Mouse (Mus musculus): ENCODE data around the gene Prkg2.

The Prkg2 gene

GRCm38 (mm10) chr5:98902339-98902738 lies 134.8 kb downstream of the Prkg2 start:
- intact Hi-C loops (cut with DNase I) = loop anchor here (10.0 kb wide), 1 partner anchor 252 kb away; no protein-coding TSS in a partner anchor

DNA sequence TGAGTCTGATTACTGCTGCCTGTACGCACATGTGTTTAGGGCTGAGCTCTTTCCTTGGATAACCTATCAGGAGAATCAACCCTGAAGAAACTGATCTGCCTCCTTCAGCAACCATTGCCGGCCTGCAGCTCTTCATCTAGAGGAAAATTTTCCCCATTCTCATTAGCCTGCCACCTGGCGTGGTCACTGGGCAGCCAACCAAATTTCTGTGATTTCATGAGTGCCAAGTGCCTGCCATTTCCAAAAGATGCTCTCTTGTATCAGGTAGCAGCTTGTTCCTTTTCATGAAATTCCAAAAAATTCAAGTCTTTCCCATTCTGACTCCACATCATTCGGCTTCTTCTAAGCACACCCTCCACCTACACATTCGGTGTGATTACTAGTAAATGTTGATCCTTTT lies 136.2 kb downstream of the Prkg2 start:
- intact Hi-C loops (cut with DNase I) = loop anchor here (10.0 kb wide), 1 partner anchor 254 kb away; no protein-coding TSS in a partner anchor

DNA sequence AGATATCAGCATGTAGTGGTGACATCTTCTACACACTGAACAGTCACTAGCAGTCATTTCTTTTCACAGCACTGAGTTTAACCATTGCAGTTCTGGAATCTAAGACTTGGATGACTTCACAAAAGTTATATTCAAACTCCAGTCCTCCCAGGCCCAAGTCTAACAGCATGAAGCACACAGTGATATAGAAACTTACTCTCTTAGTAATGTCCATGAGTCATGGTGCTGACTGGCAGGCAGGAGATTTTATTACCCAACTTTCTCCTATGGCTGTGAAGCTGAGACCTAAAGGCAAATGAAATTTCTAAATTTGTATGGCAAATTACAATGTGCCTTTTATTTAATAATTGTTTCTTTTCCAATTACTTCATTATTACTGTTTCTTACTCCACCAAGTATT lies 139.2 kb downstream of the Prkg2 start:
- intact Hi-C loops (cut with DNase I) = no loop called here

GRCm38 (mm10) chr5:98894281-98894680 lies 142.9 kb downstream of the Prkg2 start:
- intact Hi-C loops (cut with DNase I) = no loop called here

GRCm38 (mm10) chr5:98890544-98891050 lies 146.6 kb downstream of the Prkg2 start:
- intact Hi-C loops (cut with DNase I) = no loop called here

DNA sequence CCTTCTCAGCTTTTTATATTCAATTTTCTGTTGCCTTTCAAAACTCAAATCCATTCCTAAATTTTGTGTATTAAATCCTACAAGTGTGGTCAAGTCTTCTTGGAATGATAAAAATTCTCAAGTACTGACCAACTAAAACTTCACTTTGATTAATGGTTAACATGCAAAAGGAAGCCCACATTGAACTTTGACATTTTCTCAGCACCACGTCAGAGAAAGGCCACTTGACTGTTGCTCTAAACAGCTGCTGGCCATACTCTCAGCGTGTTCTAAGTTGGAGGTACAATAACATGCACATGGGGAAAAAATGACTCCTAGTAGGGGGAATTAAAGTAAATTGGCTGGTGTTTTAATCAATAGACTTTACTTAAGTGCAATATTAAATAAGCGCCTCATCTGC lies 155.1 kb downstream of the Prkg2 start:
- intact Hi-C loops (cut with DNase I) = no loop called here

Data from adrenal gland (tissue).